Mouse (Mus musculus): ENCODE measurements at regions not wholly inside any gene's neighbourhood (a gene's known extent, or its start where the extent isn't known, plus 50 kb on each side); places are given as distances from the start of the nearest gene placed in this dataset.

- no peak for TF ChIP-seq CTCF (IDR thresholded peaks at IDR 0.05; ENCODE audit: low read depth)
- no peak for TF ChIP-seq EP300 (optimal IDR thresholded peaks at IDR 0.05)
These were observed 310.1 kb downstream of the Gxylt1 start for GRCm38 (mm10) chr15:92964901-92965300.
